Mouse (Mus musculus): ENCODE results near the gene Tfpi. TPM values are rescaled to one million over a fixed set of nuclear protein-coding genes. Genes with fewer than 3 reads are reported as not detected.

Tfpi gene
- polyA plus RNA-seq, 1 experiment from 2014 or later, result 20.4 TPM

GRCm38 (mm10) chr2:84426531-84426930 lies 50.0 kb downstream of the Tfpi start:
- Histone ChIP-seq H3K4me3 (ENCODE audit: low read depth, low read length) (no peak overlapping the region), H3K36me3 (ENCODE audit: control insufficient read depth, insufficient read depth, low read length) (no peaks in the 10 kb centered on the region), H3K9me3 (ENCODE audit: control insufficient read depth, low read length) (no peaks in the 10 kb centered on the region), H3K27me3 (ENCODE audit: control insufficient read depth, insufficient read depth, low read length) (no peaks in the 10 kb centered on the region), H3K9ac (ENCODE audit: low read length) (no peak overlapping the region), H3K4me1 (ENCODE audit: control insufficient read depth, insufficient read depth, low read length) (peaks cover 4% of the 10 kb centered on the region; the same call in 1 of the 2 replicates), H3K4me2 (no peak overlapping the region), H3K27ac (ENCODE audit: low read depth, low read length) (no peak overlapping the region)
- no peak for ATAC-seq (ENCODE audit: low FRiP score)
- 97% methylated on average over 4 of the region's 4 CpGs for WGBS
- no peak for DNase-seq (ENCODE audit: low spot score, missing footprints)

- H3K4me2 ChIP-seq, result peak within 1 kb of the TSS; percentile 43
- H3K27ac ChIP-seq (ENCODE audit: low read depth, low read length), result no peak within 1 kb of the TSS
- 1% methylated on average over 10 of the region's 10 CpGs for WGBS
- peak; percentile 66 for ATAC-seq (ENCODE audit: low FRiP score)
- H3K4me3 ChIP-seq (ENCODE audit: low read depth, low read length), result peak within 1 kb of the TSS; percentile 11; the same call in 1 of the 2 replicates
- H3K27me3 ChIP-seq (ENCODE audit: control insufficient read depth, insufficient read depth, low read length), result no peaks in the 10 kb centered on the region
- no peaks in the 10 kb centered on the region for H3K9me3 ChIP-seq (ENCODE audit: control insufficient read depth, low read length)
- H3K9ac ChIP-seq (ENCODE audit: low read length), result peak within 1 kb of the TSS; percentile 37
- DNase-seq (ENCODE audit: low spot score, missing footprints), result peak; percentile 89
- H3K36me3 ChIP-seq (ENCODE audit: control insufficient read depth, insufficient read depth, low read length), result no peaks in the 10 kb centered on the region
- H3K4me1 ChIP-seq (ENCODE audit: control insufficient read depth, insufficient read depth, low read length), result peaks cover 4% of the 10 kb centered on the region; the same call in 1 of the 2 replicates
Observed at GRCm38 (mm10) chr2:84425138-84425537, 51.4 kb downstream of the Tfpi start, which contains the start of gene Calcrl. Calcrl (minus strand) TSS chr2:84425411.

- 84% methylated on average over 4 of the region's 4 CpGs for WGBS
- ATAC-seq (ENCODE audit: low FRiP score), result no peak
Observed at GRCm38 (mm10) chr2:84416501-84416900, 60.1 kb downstream of the Tfpi start.

GRCm38 (mm10) chr2:84409796-84410592 lies 66.6 kb downstream of the Tfpi start:
- no peak overlapping the region for H3K9ac ChIP-seq (ENCODE audit: low read length)
- DNase-seq (ENCODE audit: low spot score, missing footprints), result no peak
- H3K4me2 ChIP-seq, result no peak overlapping the region
- H3K4me3 ChIP-seq (ENCODE audit: low read depth, low read length), result no peak overlapping the region
- H3K36me3 ChIP-seq (ENCODE audit: control insufficient read depth, insufficient read depth, low read length), result no peaks in the 10 kb centered on the region
- H3K27me3 ChIP-seq (ENCODE audit: control insufficient read depth, insufficient read depth, low read length), result no peaks in the 10 kb centered on the region
- H3K27ac ChIP-seq (ENCODE audit: low read depth, low read length), result no peak overlapping the region
- H3K4me1 ChIP-seq (ENCODE audit: control insufficient read depth, insufficient read depth, low read length), result no peaks in the 10 kb centered on the region
- no peak for ATAC-seq (ENCODE audit: low FRiP score)
- H3K9me3 ChIP-seq (ENCODE audit: control insufficient read depth, low read length), result no peaks in the 10 kb centered on the region

More at GRCm38 (mm10) chr2:84416501-84416900, 60.1 kb downstream of the Tfpi start:
- H3K4me2 ChIP-seq, result no peak overlapping the region
- DNase-seq (ENCODE audit: low spot score, missing footprints), result no peak
- H3K9ac ChIP-seq (ENCODE audit: low read length), result no peak overlapping the region
- no peak overlapping the region for H3K4me3 ChIP-seq (ENCODE audit: low read depth, low read length)
- no peak overlapping the region for H3K27ac ChIP-seq (ENCODE audit: low read depth, low read length)
- H3K36me3 ChIP-seq (ENCODE audit: control insufficient read depth, insufficient read depth, low read length), result no peaks in the 10 kb centered on the region
- no peaks in the 10 kb centered on the region for H3K27me3 ChIP-seq (ENCODE audit: control insufficient read depth, insufficient read depth, low read length)
- no peaks in the 10 kb centered on the region for H3K4me1 ChIP-seq (ENCODE audit: control insufficient read depth, insufficient read depth, low read length)
- H3K9me3 ChIP-seq (ENCODE audit: control insufficient read depth, low read length), result no peaks in the 10 kb centered on the region

- Histone ChIP-seq H3K27me3 (ENCODE audit: control insufficient read depth, insufficient read depth, low read length) (no peaks in the 10 kb centered on the region), H3K4me2 (no peak overlapping the region), H3K9ac (ENCODE audit: low read length) (no peak overlapping the region), H3K4me3 (ENCODE audit: low read depth, low read length) (no peak overlapping the region), H3K4me1 (ENCODE audit: control insufficient read depth, insufficient read depth, low read length) (no peaks in the 10 kb centered on the region), H3K36me3 (ENCODE audit: control insufficient read depth, insufficient read depth, low read length) (no peaks in the 10 kb centered on the region), H3K27ac (ENCODE audit: low read depth, low read length) (no peak overlapping the region), H3K9me3 (ENCODE audit: control insufficient read depth, low read length) (no peaks in the 10 kb centered on the region)
- WGBS, result 88% methylated on average over 3 of the region's 3 CpGs
- no peak for ATAC-seq (ENCODE audit: low FRiP score)
- no peak for DNase-seq (ENCODE audit: low spot score, missing footprints)
Observed at GRCm38 (mm10) chr2:84404834-84405233, 71.7 kb downstream of the Tfpi start.

GRCm38 (mm10) chr2:84402713-84403112 lies 73.9 kb downstream of the Tfpi start:
- Histone ChIP-seq H3K4me1 (ENCODE audit: control insufficient read depth, insufficient read depth, low read length) (no peaks in the 10 kb centered on the region), H3K36me3 (ENCODE audit: control insufficient read depth, insufficient read depth, low read length) (no peaks in the 10 kb centered on the region), H3K27me3 (ENCODE audit: control insufficient read depth, insufficient read depth, low read length) (no peaks in the 10 kb centered on the region), H3K27ac (ENCODE audit: low read depth, low read length) (no peak overlapping the region), H3K4me2 (no peak overlapping the region), H3K9ac (ENCODE audit: low read length) (no peak overlapping the region), H3K9me3 (ENCODE audit: control insufficient read depth, low read length) (no peaks in the 10 kb centered on the region), H3K4me3 (ENCODE audit: low read depth, low read length) (no peak overlapping the region)
- no peak for ATAC-seq (ENCODE audit: low FRiP score)
- 80% methylated on average over 3 of the region's 3 CpGs for WGBS
- no peak for DNase-seq (ENCODE audit: low spot score, missing footprints)

- H3K4me2 ChIP-seq, result no peak overlapping the region
- H3K4me1 ChIP-seq (ENCODE audit: control insufficient read depth, insufficient read depth, low read length), result no peaks in the 10 kb centered on the region
- WGBS, result 83% methylated on average over 4 of the region's 4 CpGs
Observed at GRCm38 (mm10) chr2:84396557-84396956, 80.0 kb downstream of the Tfpi start.

GRCm38 (mm10) chr2:84393236-84393635 lies 83.3 kb downstream of the Tfpi start:
- Histone ChIP-seq H3K36me3 (ENCODE audit: control insufficient read depth, insufficient read depth, low read length) (no peaks in the 10 kb centered on the region), H3K4me1 (ENCODE audit: control insufficient read depth, insufficient read depth, low read length) (no peaks in the 10 kb centered on the region), H3K27ac (ENCODE audit: low read depth, low read length) (no peak overlapping the region), H3K9ac (ENCODE audit: low read length) (no peak overlapping the region), H3K4me3 (ENCODE audit: low read depth, low read length) (no peak overlapping the region), H3K4me2 (no peak overlapping the region), H3K9me3 (ENCODE audit: control insufficient read depth, low read length) (no peaks in the 10 kb centered on the region), H3K27me3 (ENCODE audit: control insufficient read depth, insufficient read depth, low read length) (no peaks in the 10 kb centered on the region)
- 95% methylated on average over 4 of the region's 4 CpGs for WGBS
- ATAC-seq (ENCODE audit: low FRiP score), result no peak
- DNase-seq (ENCODE audit: low spot score, missing footprints), result no peak

More at GRCm38 (mm10) chr2:84396557-84396956, 80.0 kb downstream of the Tfpi start:
- H3K27me3 ChIP-seq (ENCODE audit: control insufficient read depth, insufficient read depth, low read length), result no peaks in the 10 kb centered on the region
- DNase-seq (ENCODE audit: low spot score, missing footprints) (no peak), ATAC-seq (ENCODE audit: low FRiP score) (no peak)
- H3K9me3 ChIP-seq (ENCODE audit: control insufficient read depth, low read length), result no peaks in the 10 kb centered on the region
- no peak overlapping the region for H3K27ac ChIP-seq (ENCODE audit: low read depth, low read length)
- H3K36me3 ChIP-seq (ENCODE audit: control insufficient read depth, insufficient read depth, low read length), result no peaks in the 10 kb centered on the region
- H3K9ac ChIP-seq (ENCODE audit: low read length), result no peak overlapping the region
- H3K4me3 ChIP-seq (ENCODE audit: low read depth, low read length), result no peak overlapping the region

- no peak for ATAC-seq (ENCODE audit: low FRiP score)
- DNase-seq (ENCODE audit: low spot score, missing footprints), result no peak
Observed at GRCm38 (mm10) chr2:84389075-84389474, 87.5 kb downstream of the Tfpi start.

More at GRCm38 (mm10) chr2:84389075-84389474, 87.5 kb downstream of the Tfpi start:
- no peak overlapping the region for H3K4me2 ChIP-seq
- H3K36me3 ChIP-seq (ENCODE audit: control insufficient read depth, insufficient read depth, low read length), result no peaks in the 10 kb centered on the region
- H3K4me1 ChIP-seq (ENCODE audit: control insufficient read depth, insufficient read depth, low read length), result peaks cover 4% of the 10 kb centered on the region; the same call in 1 of the 2 replicates
- H3K9ac ChIP-seq (ENCODE audit: low read length), result no peak overlapping the region
- H3K27ac ChIP-seq (ENCODE audit: low read depth, low read length), result no peak overlapping the region
- no peaks in the 10 kb centered on the region for H3K9me3 ChIP-seq (ENCODE audit: control insufficient read depth, low read length)
- no peaks in the 10 kb centered on the region for H3K27me3 ChIP-seq (ENCODE audit: control insufficient read depth, insufficient read depth, low read length)
- H3K4me3 ChIP-seq (ENCODE audit: low read depth, low read length), result no peak overlapping the region

Measured in midbrain, embryonic 11.5 days (tissue).